Mouse (Mus musculus) T-helper 1 cell (primary cell): ENCODE measurements around the gene Naa40.

Experiments used
- in situ Hi-C: fragments of 300-600 bp; cut with MboI, MseI; formaldehyde crosslinking; loops from one replicate; pipeline ENCODE4 v1.15.1; 2025; ENCODE audit warnings: high pct_unique_total_duplicates

Gene Naa40

GRCm38 (mm10) chr19:7240782-7241690 is at the start of gene Naa40:
Naa40 (minus strand) TSS chr19:7241183.
- in situ Hi-C loops = no loop called here

GRCm38 (mm10) chr19:7289767-7290166 is 48.8 kb upstream of the Naa40 start:
- in situ Hi-C loops = loop anchor here (5.0 kb wide), 1 partner anchor 43 kb away; no protein-coding TSS in a partner anchor

GRCm38 (mm10) chr19:7288288-7288687 is 47.3 kb upstream of the Naa40 start:
- in situ Hi-C loops = loop anchor here (5.0 kb wide), 1 partner anchor 44 kb away; no protein-coding TSS in a partner anchor

GRCm38 (mm10) chr19:7286563-7287315 is 45.8 kb upstream of the Naa40 start:
- in situ Hi-C loops = loop anchor here (5.0 kb wide), 1 partner anchor 46 kb away; no protein-coding TSS in a partner anchor

GRCm38 (mm10) chr19:7280557-7281330 is 39.8 kb upstream of the Naa40 start:
- in situ Hi-C loops = no loop called here

GRCm38 (mm10) chr19:7279114-7279513 is 38.1 kb upstream of the Naa40 start:
- in situ Hi-C loops = no loop called here

GRCm38 (mm10) chr19:7278200-7278906 is 37.4 kb upstream of the Naa40 start:
- in situ Hi-C loops = no loop called here

GRCm38 (mm10) chr19:7276796-7277195 is 35.8 kb upstream of the Naa40 start:
- in situ Hi-C loops = no loop called here

GRCm38 (mm10) chr19:7276053-7276659 is 35.2 kb upstream of the Naa40 start:
- in situ Hi-C loops = no loop called here

GRCm38 (mm10) chr19:7275131-7275789 is 34.3 kb upstream of the Naa40 start:
- in situ Hi-C loops = no loop called here

GRCm38 (mm10) chr19:7274326-7274990 is 33.5 kb upstream of the Naa40 start:
- in situ Hi-C loops = no loop called here

- in situ Hi-C loops = no loop called here
These were observed 32.5 kb upstream of the Naa40 start for GRCm38 (mm10) chr19:7273486-7273885.

GRCm38 (mm10) chr19:7269290-7270044 is 28.5 kb upstream of the Naa40 start:
- in situ Hi-C loops = no loop called here

GRCm38 (mm10) chr19:7268722-7269090 is 27.7 kb upstream of the Naa40 start:
- in situ Hi-C loops = no loop called here

- in situ Hi-C loops = no loop called here
These were observed 27.1 kb upstream of the Naa40 start for GRCm38 (mm10) chr19:7267781-7268721.

GRCm38 (mm10) chr19:7267091-7267741 is 26.2 kb upstream of the Naa40 start, which contains the start of gene Rcor2:
Rcor2 (plus strand) TSS chr19:7267325.
- in situ Hi-C loops = no loop called here

GRCm38 (mm10) chr19:7266421-7266831 is 25.4 kb upstream of the Naa40 start:
- in situ Hi-C loops = no loop called here
